Mouse (Mus musculus) heart, postnatal 36 days (tissue): ENCODE measurements around the gene Stard13. TPM values are rescaled to one million over a fixed set of nuclear protein-coding genes. Genes with fewer than 3 reads are reported as not detected.

Experiments
- DNase-seq, 2 experiments: peaks; one replicate each; pipeline ENCODE4 v3.0.0; 2021 to 2022
- intact Hi-C: fragments of 180-260 bp; cut with DNase I; formaldehyde crosslinking; loops from one replicate; pipeline ENCODE4 v1.15.1; 2025
- total RNA-seq, 2 experiments: library from RNA; stranded (reverse); gene quantifications; 2 replicates each; pipeline ENCODE4 v1.2.3; 2021

The Stard13 gene
- total RNA-seq, 2 experiments from 2014 or later, result 24.1 to 25.0 TPM

DNA sequence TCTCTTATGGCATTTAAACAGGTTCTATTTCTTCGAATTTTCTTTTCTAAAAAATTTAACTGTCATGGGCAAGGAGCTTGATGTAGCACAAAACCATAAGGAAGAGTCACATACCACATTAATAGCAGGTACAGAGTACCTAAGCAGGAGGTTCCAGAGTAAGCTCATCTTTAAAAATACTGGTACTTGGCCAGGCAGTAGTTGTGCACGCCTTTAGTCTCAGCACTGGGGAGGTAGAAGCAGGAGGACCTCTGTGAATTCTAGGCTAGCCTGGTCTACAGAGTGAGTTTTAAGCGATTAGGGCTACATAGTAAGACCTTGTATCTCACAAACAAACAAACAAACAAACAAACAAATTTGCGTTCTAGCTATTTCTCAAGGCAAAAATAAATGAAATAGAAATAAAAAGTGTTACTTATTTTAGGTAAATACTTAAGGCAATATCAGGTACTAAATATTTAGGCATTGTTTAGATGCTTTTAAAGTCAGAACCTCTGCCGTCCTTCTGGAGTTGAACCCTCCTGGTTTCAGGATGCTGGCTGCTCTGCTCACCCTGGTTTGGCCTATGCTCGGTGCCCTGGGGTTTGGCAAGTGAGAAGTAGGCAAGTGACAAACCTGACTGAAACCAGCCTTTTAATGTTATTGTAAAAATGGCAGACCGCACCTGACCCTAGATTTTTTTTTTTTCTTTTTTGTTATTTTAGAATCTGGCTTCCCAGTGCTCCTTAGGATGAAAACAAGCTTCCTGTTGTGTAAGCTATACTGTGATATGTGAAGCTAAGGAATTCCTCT lies 122.4 kb downstream of the Stard13 start:
- DNase-seq, result no peak
- intact Hi-C loops, result no loop called here

DNA sequence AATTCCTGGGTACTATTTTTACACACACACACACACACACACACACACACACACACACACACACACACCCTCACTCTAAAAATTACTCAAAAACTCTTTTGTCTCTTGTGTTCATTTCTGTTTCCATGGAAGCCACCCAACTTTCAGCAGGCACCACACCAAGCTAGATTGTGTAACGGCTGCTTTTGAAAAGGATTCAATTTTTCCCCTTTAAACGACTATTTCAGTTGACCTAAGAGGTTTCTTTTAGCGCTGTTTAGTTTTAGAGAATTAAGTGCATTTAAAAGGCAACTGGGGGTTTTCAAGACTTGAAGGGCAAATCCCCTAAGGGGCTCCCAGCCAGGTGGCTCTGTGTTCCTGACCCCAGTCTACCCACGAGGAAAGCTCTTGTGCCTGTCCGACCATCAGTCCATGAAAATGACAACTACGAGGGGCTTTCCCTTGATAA lies 123.2 kb downstream of the Stard13 start:
- intact Hi-C loops, result no loop called here
- peak; percentile 61 to 65 for DNase-seq

DNA sequence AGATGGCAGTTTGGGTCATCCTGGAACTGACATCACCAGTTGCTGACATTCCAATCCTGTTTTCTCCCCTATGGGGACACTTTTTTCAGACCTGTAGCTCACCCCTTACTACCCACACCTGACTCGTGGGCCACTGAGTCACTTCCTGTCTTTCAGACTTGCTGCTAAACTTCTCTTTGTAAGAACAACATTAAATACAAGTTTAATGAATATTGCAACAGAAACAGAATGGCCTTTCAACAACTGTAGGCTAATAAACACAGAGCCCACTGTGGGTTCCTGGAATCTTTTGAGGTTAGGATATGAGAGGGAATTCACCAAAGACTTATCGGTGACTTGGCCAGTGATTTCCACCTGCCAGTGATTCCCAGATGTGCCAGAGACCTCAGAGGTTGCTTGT lies 123.8 kb downstream of the Stard13 start:
- intact Hi-C loops, result no loop called here
- DNase-seq, result no peak

- no peak for DNase-seq
- intact Hi-C loops, result no loop called here
Observed at GRCm38 (mm10) chr5:151108955-151109354, 124.7 kb downstream of the Stard13 start.

GRCm38 (mm10) chr5:151108291-151108897 lies 125.2 kb downstream of the Stard13 start:
- DNase-seq, result no peak
- intact Hi-C loops, result no loop called here

DNA sequence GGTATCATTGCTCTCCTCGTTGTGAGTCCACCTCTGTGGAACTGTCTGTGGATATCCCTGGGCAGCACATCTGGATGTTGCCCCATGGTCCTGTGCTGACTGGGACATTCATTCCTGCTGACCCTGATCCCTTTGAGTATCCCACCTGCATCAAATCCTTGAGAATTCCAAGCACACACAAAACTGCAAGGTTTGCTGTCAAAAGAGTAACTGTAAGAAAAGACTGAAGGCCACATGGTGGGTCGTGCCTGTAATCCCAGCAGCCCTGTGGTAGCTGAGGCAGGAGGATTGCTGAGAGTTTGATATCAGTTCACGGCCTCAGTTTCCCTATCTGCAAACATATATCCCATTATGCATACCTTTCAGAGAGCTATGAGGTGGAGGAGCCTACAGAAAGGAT lies 126.8 kb downstream of the Stard13 start:
- no peak for DNase-seq
- intact Hi-C loops, result no loop called here

GRCm38 (mm10) chr5:151105054-151105971 lies 128.3 kb downstream of the Stard13 start:
- DNase-seq, result no peak
- intact Hi-C loops, result no loop called here

DNA sequence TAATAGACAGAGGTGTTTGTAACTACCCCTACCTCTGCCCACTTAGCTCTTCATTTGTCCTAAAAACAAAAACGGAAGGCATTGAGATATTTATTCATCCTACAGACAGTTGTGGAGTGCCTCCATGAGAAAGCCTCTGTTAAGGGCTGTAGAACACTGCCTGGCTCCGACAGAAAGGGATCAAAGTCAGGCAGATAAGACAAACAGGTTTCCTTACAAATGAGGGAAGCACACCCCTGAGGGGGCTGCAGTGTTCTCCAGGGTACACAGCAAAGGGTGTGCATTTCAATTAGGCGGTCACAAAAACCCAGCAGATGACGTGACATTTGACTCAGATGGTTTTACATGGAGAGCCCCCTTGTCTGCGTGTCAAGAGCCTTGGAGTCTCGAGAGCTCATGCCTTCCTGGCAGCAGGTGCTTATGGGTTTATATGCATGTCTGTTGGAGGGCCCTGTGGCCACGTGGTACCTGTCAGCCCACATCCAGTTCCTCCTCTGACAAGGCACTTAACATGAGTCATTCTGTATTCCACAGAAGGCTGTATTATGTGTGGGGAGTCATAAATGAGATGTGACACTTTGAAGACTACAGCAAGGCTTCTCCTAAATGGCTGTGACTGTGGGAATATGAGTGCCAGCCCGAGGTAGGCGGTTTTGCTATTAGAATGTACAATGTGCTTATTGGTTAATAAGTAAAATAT lies 129.1 kb downstream of the Stard13 start:
- intact Hi-C loops, result no loop called here
- no peak for DNase-seq

DNA sequence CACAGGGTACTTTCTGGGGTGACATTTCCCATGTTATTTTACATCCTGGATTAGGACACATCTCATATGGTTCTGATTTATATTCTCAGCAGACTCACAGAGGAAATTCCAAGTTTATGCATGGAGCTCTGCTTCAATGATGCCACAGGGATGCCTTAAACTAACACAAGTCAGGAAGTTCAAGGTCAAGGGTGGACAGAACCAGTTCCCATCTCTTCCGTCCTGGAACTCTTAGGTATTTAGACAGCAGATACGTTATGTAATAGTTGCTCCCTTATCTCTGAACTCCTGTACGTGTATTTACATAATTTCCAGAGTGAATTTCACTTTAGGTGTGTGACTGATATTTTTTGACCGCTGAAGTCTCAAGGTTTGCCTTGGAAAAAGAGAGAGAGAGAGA lies 130.4 kb downstream of the Stard13 start:
- no peak for DNase-seq
- intact Hi-C loops, result no loop called here

GRCm38 (mm10) chr5:151102262-151102661 lies 131.4 kb downstream of the Stard13 start:
- intact Hi-C loops, result no loop called here

DNA sequence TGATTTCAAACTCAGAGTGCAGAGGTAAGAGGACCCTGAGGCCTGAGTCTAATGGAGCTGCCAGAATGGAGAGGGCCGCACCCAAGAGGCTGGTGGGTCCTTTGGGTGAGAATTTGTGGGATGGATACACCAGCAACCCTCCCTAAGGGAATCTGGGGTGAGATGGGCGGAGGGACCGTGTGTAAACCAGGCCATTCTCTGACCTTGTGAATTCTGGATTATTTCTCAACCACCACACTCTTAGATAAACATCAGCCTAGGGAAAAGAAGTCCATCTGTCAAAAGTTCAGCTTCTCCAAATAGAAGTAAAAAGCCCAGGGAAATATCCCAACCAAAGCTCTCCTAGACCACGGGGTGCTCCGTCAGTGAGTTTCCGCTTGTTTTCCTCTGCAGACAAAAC lies 137.6 kb downstream of the Stard13 start:
- DNase-seq, result no peak
- intact Hi-C loops, result no loop called here

More at GRCm38 (mm10) chr5:151102262-151102661, 131.4 kb downstream of the Stard13 start:
- DNase-seq, result no peak

DNA sequence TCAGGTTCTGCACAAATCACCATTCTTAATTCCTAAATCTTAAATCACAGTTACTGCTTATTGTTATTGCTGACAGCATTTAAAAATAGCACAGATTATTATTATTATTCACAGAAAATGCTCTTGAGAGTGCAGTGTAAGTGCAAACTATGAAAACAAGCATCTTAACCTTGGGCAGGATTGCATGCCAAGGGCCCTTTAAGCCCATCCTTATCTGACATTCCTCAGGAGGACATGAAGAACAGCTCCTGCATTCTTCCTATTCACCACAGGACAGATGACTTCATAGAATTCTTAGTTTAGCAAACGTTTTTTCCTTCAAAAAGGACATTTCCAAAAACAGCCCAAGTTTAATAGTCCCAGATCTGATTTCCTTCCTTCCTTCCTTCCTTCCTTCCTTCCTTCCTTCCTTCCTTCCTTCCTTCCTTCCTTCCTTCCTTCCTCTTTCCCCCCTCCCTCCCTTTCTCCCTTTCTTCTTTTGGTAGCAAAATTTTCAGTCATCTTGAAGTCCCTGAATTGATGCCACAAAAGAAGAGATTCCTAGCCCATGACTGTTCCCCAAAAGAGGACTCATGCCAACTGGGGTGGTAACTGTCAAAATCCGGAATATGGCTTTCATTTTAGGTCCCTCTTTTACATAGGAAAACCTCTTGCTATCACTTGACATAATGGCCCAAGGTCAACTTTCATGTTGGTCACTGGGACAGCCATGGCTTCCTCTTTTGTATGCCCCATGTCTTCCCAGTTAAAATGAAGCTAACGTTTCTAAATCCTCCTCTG lies 140.6 kb downstream of the Stard13 start:
- intact Hi-C loops, result no loop called here
- DNase-seq, result no peak

DNA sequence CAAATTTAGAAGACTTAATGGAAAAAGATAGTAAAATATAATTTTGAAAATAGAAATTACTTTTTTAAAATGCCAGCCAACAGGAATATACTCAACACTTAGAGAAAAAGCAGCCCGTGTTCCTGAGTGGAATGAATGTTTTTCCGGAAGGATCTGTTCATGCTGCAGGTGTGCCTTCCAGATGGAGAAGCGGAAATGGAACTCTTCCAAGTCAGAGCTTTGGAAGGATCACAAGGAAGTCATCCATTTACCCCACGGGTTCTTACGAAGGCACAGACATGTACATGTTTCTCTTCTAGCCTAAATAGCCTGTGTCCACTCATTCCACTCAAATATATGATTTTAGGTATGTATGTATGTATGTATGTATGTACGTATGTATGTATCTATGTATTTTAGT lies 142.6 kb downstream of the Stard13 start:
- no peak for DNase-seq
- intact Hi-C loops, result no loop called here

DNA sequence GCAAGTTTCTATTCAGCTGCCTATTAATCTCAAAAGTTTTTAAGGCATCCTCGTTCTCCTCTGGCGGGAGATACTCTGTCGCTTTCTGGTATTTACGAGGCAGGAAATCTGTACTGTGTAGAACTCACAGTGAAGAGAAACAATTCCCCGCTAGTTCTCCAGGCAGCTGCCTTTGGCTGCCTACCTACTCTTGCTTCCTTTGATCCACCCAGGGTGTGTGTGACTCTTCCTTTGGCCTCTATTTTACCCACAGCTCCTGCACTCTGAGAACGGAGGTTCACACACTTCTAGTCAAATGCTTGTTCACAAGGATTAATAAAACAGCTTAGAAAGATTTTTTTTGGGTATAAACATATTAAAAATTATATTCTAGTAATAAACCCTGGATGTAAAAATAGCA lies 144.4 kb downstream of the Stard13 start:
- intact Hi-C loops, result no loop called here
- DNase-seq, result no peak

GRCm38 (mm10) chr5:151086425-151087202 lies 147.0 kb downstream of the Stard13 start:
- intact Hi-C loops, result no loop called here
- DNase-seq, result no peak

DNA sequence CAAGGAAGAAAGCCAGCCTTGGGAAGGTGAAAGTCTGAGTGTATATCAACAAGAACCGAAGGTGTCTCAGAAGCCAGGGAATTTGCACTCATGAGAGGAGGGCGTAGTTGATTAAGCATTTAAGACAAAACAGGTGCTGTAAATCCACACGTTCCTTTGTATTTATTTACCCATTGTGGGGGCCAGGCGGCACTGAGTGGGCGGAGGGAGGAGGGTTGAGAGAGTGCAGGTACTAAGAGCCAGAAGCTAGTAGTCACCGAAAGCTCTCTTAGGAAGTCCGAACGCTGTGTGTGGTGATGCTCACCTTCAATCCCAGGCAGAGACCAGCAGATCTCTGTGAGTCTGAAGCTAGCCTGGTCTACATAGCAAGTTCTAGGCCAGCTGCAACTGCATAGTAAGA lies 147.9 kb downstream of the Stard13 start:
- no peak for DNase-seq
- intact Hi-C loops, result no loop called here

GRCm38 (mm10) chr5:151080276-151080675 lies 153.4 kb downstream of the Stard13 start:
- DNase-seq, result no peak
- intact Hi-C loops, result no loop called here

DNA sequence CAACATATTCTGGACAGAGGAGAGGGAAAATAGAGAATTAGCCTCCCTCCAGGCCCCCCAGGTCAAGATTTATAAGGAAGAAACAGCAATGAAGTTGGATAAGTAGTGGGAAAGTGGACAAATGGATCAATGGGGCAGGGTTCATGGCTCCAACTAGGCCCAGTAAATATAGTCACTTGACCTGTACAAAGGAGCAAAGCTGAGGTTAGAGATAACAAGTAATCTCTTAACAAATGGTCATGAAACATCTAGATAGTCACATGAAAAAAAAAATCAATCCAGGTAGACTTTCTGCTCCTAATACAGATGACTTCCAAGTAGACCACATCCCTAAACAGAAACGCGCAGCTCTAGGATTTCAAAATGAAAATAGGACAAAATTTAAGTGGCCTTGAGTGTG lies 155.7 kb downstream of the Stard13 start:
- no peak for DNase-seq
- intact Hi-C loops, result no loop called here

DNA sequence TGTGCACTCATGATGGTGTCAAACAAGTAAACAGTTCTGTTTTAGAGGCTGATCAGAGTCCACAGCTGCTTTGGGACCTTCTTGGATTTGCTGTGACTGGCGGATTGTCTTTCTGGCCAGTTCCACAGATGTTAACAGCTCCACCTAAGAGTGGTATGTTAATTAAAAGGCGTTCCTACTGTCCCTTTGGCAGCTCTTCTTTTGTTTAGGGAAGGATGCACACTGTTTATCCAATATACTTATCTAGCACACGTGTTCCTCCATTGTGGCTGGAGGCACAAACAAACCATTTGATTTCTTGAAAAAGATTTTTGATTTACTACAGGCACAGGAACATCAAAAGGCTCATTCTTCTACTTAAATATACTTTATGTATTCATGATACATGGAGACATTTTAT lies 156.7 kb downstream of the Stard13 start:
- intact Hi-C loops, result no loop called here
- DNase-seq, result no peak
